Mouse (Mus musculus) CH12.LX (cell line): ENCODE data around the gene Rtn1. TPM values are rescaled to one million over a fixed set of nuclear protein-coding genes. Genes with fewer than 3 reads are reported as not detected.

Source experiments
- DNase-seq: peaks from one replicate; pipeline ENCODE4 v3.0.0-alpha.2; 2013; ENCODE audit errors: extremely low read depth
- H3K27ac ChIP-seq: 2 replicates; pipeline ENCODE4 v1.5.1; 2012; ENCODE audit warnings: low read depth, mild to moderate bottlenecking, control low read depth, moderate library complexity; ENCODE audit not compliant: insufficient read depth
- H3K27me3 ChIP-seq: replicated peaks from 2 replicates; pipeline ENCODE3; 2012; ENCODE audit warnings: inconsistent platforms
- H3K36me3 ChIP-seq, 2 experiments: replicated peaks in 1 of 2; 2 replicates each; pipeline versions ENCODE3 to v1.6.1; 2012; ENCODE audit warnings: inconsistent platforms in 1 of 2, low read length in 1 of 2, mild to moderate bottlenecking in 1 of 2, mixed read lengths in 1 of 2, moderate library complexity in 1 of 2; ENCODE audit not compliant: control insufficient read depth in 1 of 2, insufficient read depth in 1 of 2
- H3K4me1 ChIP-seq, 2 experiments: 2 replicates each; pipeline ENCODE4 v1.6.1; 2012; ENCODE audit warnings: inconsistent platforms in 1 of 2, moderate library complexity in 1 of 2; ENCODE audit not compliant: insufficient read depth in 2 of 2, control insufficient read depth in 1 of 2
- H3K4me2 ChIP-seq: 2 replicates; pipeline ENCODE4 v1.6.1; 2012; ENCODE audit warnings: low read depth, mild to moderate bottlenecking, control low read depth; ENCODE audit not compliant: poor library complexity, insufficient read depth, severe bottlenecking
- H3K4me3 ChIP-seq, 3 experiments: fragments of 150-350 bp in 1 of 3; sonication (generic) in 1 of 3; replicated peaks in 1 of 3; 2 replicates each; pipeline versions ENCODE3 to v1.5.1; 2011 to 2012; ENCODE audit warnings: low read depth in 2 of 3, low read length in 2 of 3, mild to moderate bottlenecking in 2 of 3, moderate library complexity in 2 of 3, control low read depth in 1 of 3, improper control_type of control experiment in 1 of 3, inconsistent platforms in 1 of 3, mixed read lengths in 1 of 3; ENCODE audit not compliant: poor library complexity in 1 of 3
- H3K79me2 ChIP-seq: replicated peaks from 2 replicates; pipeline ENCODE4 v1.6.1; 2012; ENCODE audit warnings: mild to moderate bottlenecking, moderate library complexity; ENCODE audit not compliant: control insufficient read depth, poor library complexity, insufficient read depth, severe bottlenecking; ENCODE audit errors: extremely low read depth
- H3K9ac ChIP-seq: 2 replicates; pipeline ENCODE4 v1.6.1; 2012; ENCODE audit warnings: low read depth, mild to moderate bottlenecking, control low read depth, moderate library complexity; ENCODE audit not compliant: insufficient read depth
- H3K9me3 ChIP-seq: replicated peaks from 2 replicates; pipeline ENCODE3; 2012; ENCODE audit warnings: low read length, inconsistent platforms, mixed read lengths
- BHLHE40 ChIP-seq: IDR thresholded peaks from 2 replicates; pipeline ENCODE4 v1.6.1; 2011; ENCODE audit warnings: mild to moderate bottlenecking, low read depth, low read length, improper control_type of control experiment
- CHD1 ChIP-seq: IDR thresholded peaks from 2 replicates; pipeline ENCODE4 v1.6.1; 2012; ENCODE audit warnings: low read depth, low read length, improper control_type of control experiment, inconsistent platforms
- CTCF ChIP-seq, 2 experiments: IDR thresholded peaks in 1 of 2; conservative IDR thresholded peaks in 1 of 2; 2 replicates each; pipeline ENCODE4 v1.5.1; 2011 to 2012; ENCODE audit warnings: low read depth in 2 of 2, low read length in 2 of 2, improper control_type of control experiment in 1 of 2, inconsistent platforms in 1 of 2, mild to moderate bottlenecking in 1 of 2, moderate library complexity in 1 of 2
- GABPA ChIP-seq: IDR thresholded peaks from 2 replicates; pipeline ENCODE4 v1.6.1; 2012; ENCODE audit warnings: low read depth, low read length, improper control_type of control experiment, inconsistent platforms; ENCODE audit not compliant: insufficient replicate concordance
- IRF4 ChIP-seq: IDR thresholded peaks from 2 replicates; pipeline ENCODE4 v1.6.1; 2014; ENCODE audit warnings: low read depth, mild to moderate bottlenecking, inconsistent platforms, low read length, improper control_type of control experiment
- MAFK ChIP-seq: IDR thresholded peaks from 2 replicates; pipeline ENCODE4 v1.6.1; 2011; ENCODE audit warnings: low read length, improper control_type of control experiment; ENCODE audit not compliant: insufficient replicate concordance
- MEF2A ChIP-seq: IDR thresholded peaks from 2 replicates; pipeline ENCODE4 v1.6.1; 2014; ENCODE audit warnings: low read depth, mild to moderate bottlenecking, inconsistent platforms, low read length, improper control_type of control experiment, borderline replicate concordance
- POLR2A ChIP-seq: IDR thresholded peaks from 2 replicates; pipeline ENCODE4 v1.6.1; 2011; ENCODE audit warnings: low read depth, mild to moderate bottlenecking, improper control_type of control experiment, low read length
- SMC3 ChIP-seq: IDR thresholded peaks from 2 replicates; pipeline ENCODE4 v1.6.1; 2011; ENCODE audit warnings: low read depth, low read length, improper control_type of control experiment
- TCF12 ChIP-seq: IDR thresholded peaks from 2 replicates; pipeline ENCODE4 v1.6.1; 2014; ENCODE audit warnings: low read depth, mild to moderate bottlenecking, inconsistent platforms, low read length, improper control_type of control experiment
- USF1 ChIP-seq: IDR thresholded peaks from 2 replicates; pipeline ENCODE4 v1.6.1; 2014; ENCODE audit warnings: low read depth, mild to moderate bottlenecking, inconsistent platforms, low read length, improper control_type of control experiment
- ZNF384 ChIP-seq: IDR thresholded peaks from 2 replicates; pipeline ENCODE4 v1.6.1; 2012; ENCODE audit warnings: low read depth, low read length, improper control_type of control experiment, inconsistent platforms
- dilution Hi-C: fragments of 300-500 bp; cut with MboI; formaldehyde crosslinking; loops from 2 replicates; pipeline ENCODE4 v1.14.3; 2020; ENCODE audit warnings: low sequenced_read_pairs; ENCODE audit not compliant: extremely low pct_unique_long_range_greater_than_20kb, extremely low pct_ligation_motif_present
- in situ Hi-C: fragments of 300-500 bp; cut with MboI; formaldehyde crosslinking; loops from 3 replicates; pipeline ENCODE4 v1.14.3; 2019; ENCODE audit warnings: low sequenced_read_pairs, low pct_ligation_motif_present, low pct_unique_long_range_greater_than_20kb, mixed read lengths
- polyA plus RNA-seq: library from polyadenylated mRNA; unstranded; fragments of >175 nt; gene quantifications from 2 replicates; pipeline ENCODE4 v1.2.1, GENCODE M21; 2012; ENCODE audit warnings: low read depth; ENCODE audit not compliant: insufficient read length
- total RNA-seq, 2 experiments: library from RNA; depleted of rRNA; stranded (reverse); fragments of 300-350 nt in 1 of 2; fragments of >200 nt in 1 of 2; gene quantifications; 2 replicates each; pipeline ENCODE4 v1.2.3; 2012 to 2014

Rtn1 gene
- total and polyA plus RNA-seq, 3 experiments, result 0.08 to 0.17 TPM; not detected in 1

DNA sequence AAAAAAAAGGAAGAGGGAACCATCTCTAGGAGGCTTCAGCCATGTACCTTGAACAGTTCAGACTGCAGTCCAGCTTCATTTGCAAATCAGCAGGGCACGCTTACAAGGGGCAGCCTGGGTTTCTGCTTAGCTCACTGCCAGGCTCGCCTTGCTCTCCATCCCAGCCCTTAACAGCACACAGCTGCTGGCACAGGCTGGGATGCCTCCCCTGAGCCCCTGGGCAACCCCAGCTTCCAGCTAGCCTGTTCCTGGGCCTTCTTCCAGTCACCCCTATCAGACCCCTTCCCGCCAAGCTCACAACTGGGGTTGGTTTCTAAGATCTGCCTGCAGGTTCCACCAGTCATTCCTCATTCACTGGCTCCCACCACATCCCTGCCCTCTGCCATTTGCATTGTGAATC is 155.8 kb downstream of the Rtn1 start:
- in situ Hi-C loops, result no loop called here
- Histone ChIP-seq H3K4me1 (peaks cover 2 to 3% of the 10 kb centered on the region in 2 experiments; a peak in 1 of 4 replicates), H3K27ac (no peak overlapping the region), H3K4me3 (no peak overlapping the region), H3K4me2 (no peak overlapping the region), H3K79me2 (no peaks in the 10 kb centered on the region), H3K36me3 (no peaks in the 10 kb centered on the region), H3K9me3 (no peaks in the 10 kb centered on the region), H3K9ac (no peak overlapping the region), H3K27me3 (no peaks in the 10 kb centered on the region)
- peak; percentile 24; the same call in 1 of the 2 replicates for TF ChIP-seq ZNF384
- TF ChIP-seq SMC3, result no peak
- TF ChIP-seq TCF12, result no peak
- dilution Hi-C loops, result no loop called here
- DNase-seq, result no peak

DNA sequence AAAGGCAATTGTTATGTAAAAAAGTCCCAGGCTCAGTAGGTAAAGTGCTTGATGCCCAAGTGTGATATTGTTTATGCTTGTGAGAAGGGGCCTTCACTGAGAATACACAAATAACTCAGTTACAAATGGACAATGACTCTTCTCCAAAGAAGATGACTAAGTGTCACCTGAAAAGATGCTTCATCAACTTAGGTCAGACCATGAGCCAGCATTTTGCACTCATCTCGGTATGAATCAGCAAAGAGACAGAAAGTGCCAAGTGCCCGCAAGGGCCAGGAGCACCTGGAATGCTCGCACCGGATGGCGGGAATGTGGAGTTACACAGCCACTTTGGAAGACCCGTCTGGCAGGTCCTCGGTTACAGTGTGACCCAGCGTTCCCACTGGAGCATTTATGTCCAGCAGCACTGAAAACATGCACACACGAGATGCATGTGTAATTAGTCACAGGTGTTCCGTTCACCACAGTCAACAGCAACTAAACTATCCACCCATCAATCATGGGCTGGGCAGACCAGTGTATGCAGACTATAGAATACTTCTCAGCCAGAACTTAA is 156.9 kb downstream of the Rtn1 start:
- H3K4me3 ChIP-seq, result no peak overlapping the region
- H3K9me3 ChIP-seq, result no peaks in the 10 kb centered on the region
- no peak for DNase-seq
- H3K27ac ChIP-seq, result no peak overlapping the region
- no peak overlapping the region for H3K9ac ChIP-seq
- H3K27me3 ChIP-seq, result no peaks in the 10 kb centered on the region
- H3K4me1 ChIP-seq, result peaks cover 2 to 3% of the 10 kb centered on the region in 2 experiments; a peak in 1 of 4 replicates
- H3K4me2 ChIP-seq, result no peak overlapping the region; the same call in 1 of the 2 replicates
- TF ChIP-seq IRF4 (peak; percentile 33; the same call in 1 of the 2 replicates), POLR2A (no peak), MAFK (peak; percentile 75; the same call in 1 of the 2 replicates), BHLHE40 (0 out of 2 replicates have a peak, but pooled peaks have one; percentile 4), CHD1 (no peak)
- TF ChIP-seq, all 38 proteins: peak for 3
- Histone ChIP-seq H3K36me3 (no peaks in the 10 kb centered on the region), H3K79me2 (no peaks in the 10 kb centered on the region)
- dilution Hi-C loops, result no loop called here
- in situ Hi-C loops, result no loop called here

DNA sequence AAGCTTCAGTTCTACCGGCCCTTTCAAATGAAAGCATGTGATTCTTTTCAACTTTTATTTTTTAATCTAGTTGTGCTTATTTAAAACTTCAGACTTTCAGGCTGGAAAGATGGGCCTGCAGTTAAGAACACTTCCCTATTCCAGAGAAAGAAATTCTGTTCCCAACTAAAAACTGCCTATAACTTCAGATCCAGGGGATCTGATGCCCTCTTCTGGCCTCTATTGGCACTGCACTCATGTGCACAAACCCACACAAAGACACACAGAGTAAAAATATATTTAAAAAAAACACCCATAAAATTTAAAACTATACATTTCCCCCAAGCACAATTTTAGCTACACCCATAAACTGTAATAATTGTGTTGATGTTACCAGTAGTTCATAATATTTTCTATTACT is 163.9 kb downstream of the Rtn1 start:
- dilution Hi-C loops, result no loop called here
- Histone ChIP-seq H3K4me1 (no peaks in the 10 kb centered on the region), H3K9me3 (no peaks in the 10 kb centered on the region), H3K79me2 (no peaks in the 10 kb centered on the region), H3K36me3 (no peaks in the 10 kb centered on the region), H3K27me3 (no peaks in the 10 kb centered on the region), H3K4me3 (no peak overlapping the region), H3K4me2 (no peak overlapping the region), H3K9ac (no peak overlapping the region), H3K27ac (no peak overlapping the region)
- TF ChIP-seq MEF2A (no peak), USF1 (no peak), GABPA (no peak), SMC3 (peak; percentile 20; the same call in 1 of the 2 replicates), CTCF (conservative IDR thresholded peaks at IDR 0.05 in 1 of 2, IDR thresholded peaks at IDR 0.05 in 1 of 2; ENCODE audit: low read depth in 2 of 2, low read length in 2 of 2) (peak in 1 of 2 experiments; percentile 32; a peak in 2 of 4 replicates)
- DNase-seq, result no peak
- in situ Hi-C loops, result no loop called here
